Mouse (Mus musculus) central nervous system, embryonic 14 days (tissue): ENCODE measurements around the gene Fam50b. TPM values are rescaled to one million over a fixed set of nuclear protein-coding genes. Genes with fewer than 3 reads are reported as not detected.

Source experiments
- polyA plus RNA-seq: library from polyadenylated mRNA; depleted of rRNA; stranded (reverse); fragments of >200 nt; gene quantifications from 2 replicates; pipeline ENCODE4 v1.2.3, GENCODE M21; 2012; rRNA removed

The Fam50b gene
- 0.04 TPM in 1 of 2 replicates, not detected in the other for polyA plus RNA-seq

GRCm38 (mm10) chr13:34734686-34735085, at the start of gene Fam50b:
Gene Fam50b (plus strand): TSS chr13:34734850.

Other genes with a start within 250 kb of the Fam50b start
- gene Pxdc1, start 81.4 kb upstream of the Fam50b start, polyA plus RNA-seq: 7.2 and 11.7 TPM in 2 replicates
- 144 and 151 TPM in 2 replicates for gene Prpf4b, start 140.5 kb downstream of the Fam50b start, polyA plus RNA-seq
- gene Fam217a, start 189.5 kb downstream of the Fam50b start, polyA plus RNA-seq: 0.72 and 0.83 TPM in 2 replicates
- not detected in 2 replicates for gene 4933417A18Rik, start 189.6 kb downstream of the Fam50b start, polyA plus RNA-seq
- 0.16 and 0.31 TPM in 2 replicates for gene Eci3, start 229.0 kb downstream of the Fam50b start, polyA plus RNA-seq